ENCODE assay signal across 8 mouse cellular contexts in genomic region chr10:81036988-81037580, GRCm38 (mm10). TPM values are rescaled to one million over a fixed set of nuclear protein-coding genes. Genes with fewer than 3 reads are reported as not detected.
DNase-seq lines count a peak whose midpoint lies in the region; ATAC-seq and TF ChIP-seq lines count a peak whose summit lies in the region.

Gene Slc39a3, minus strand, starts transcription at chr10:81037426.

- peak within 1 kb of the TSS; percentile 80 for H3K4me2 ChIP-seq in heart, embryonic 12.5 days
- H3K4me2 ChIP-seq in kidney, postnatal 0 days (ENCODE audit: low read length), result peak within 1 kb of the TSS; percentile 71
- H3K4me2 ChIP-seq in liver, embryonic 11.5 days, result peak within 1 kb of the TSS; percentile 73
- H3K4me2 ChIP-seq in stomach, embryonic 14.5 days (replicated peaks; ENCODE audit: low read depth, low read length), result peak within 1 kb of the TSS; percentile 68

- peak within 1 kb of the TSS; percentile 76 for H3K4me3 ChIP-seq in heart, embryonic 12.5 days
- peak within 1 kb of the TSS; percentile 66 for H3K4me3 ChIP-seq in kidney, postnatal 0 days (replicated peaks; ENCODE audit: low read depth, low read length)
- peak within 1 kb of the TSS; percentile 79 for H3K4me3 ChIP-seq in liver, embryonic 11.5 days (ENCODE audit: low read depth, low read length)
- H3K4me3 ChIP-seq in stomach, embryonic 14.5 days (ENCODE audit: low read depth, low read length), result peak within 1 kb of the TSS; percentile 80

- H3K9me3 ChIP-seq in heart, embryonic 12.5 days (replicated peaks), result no peaks in the 10 kb centered on the region
- no peaks in the 10 kb centered on the region for H3K9me3 ChIP-seq in kidney, postnatal 0 days (replicated peaks; ENCODE audit: low read length)
- no peaks in the 10 kb centered on the region for H3K9me3 ChIP-seq in liver, embryonic 11.5 days (ENCODE audit: control insufficient read depth, low read length)
- no peaks in the 10 kb centered on the region for H3K9me3 ChIP-seq in stomach, embryonic 14.5 days (ENCODE audit: control insufficient read depth, low read depth, low read length)

- ATAC-seq in erythroid progenitor cell, adult 5-6 weeks (replicated peaks; ENCODE audit: low FRiP score, poor library complexity, severe bottlenecking), result peak; percentile 93
- ATAC-seq in heart, embryonic 12.5 days (ENCODE audit: insufficient number of reproducible peaks, low FRiP score), result peak; percentile 97
- ATAC-seq in kidney, postnatal 0 days (replicated peaks; ENCODE audit: low FRiP score, low read depth), result peak; percentile 99
- ATAC-seq in liver, embryonic 11.5 days (replicated peaks; ENCODE audit: low FRiP score), result peak; percentile 98
- peak; percentile 98 for ATAC-seq in stomach, embryonic 14.5 days (ENCODE audit: insufficient number of reproducible peaks, insufficient read depth, low FRiP score, low read depth)

- H3K27me3 ChIP-seq in heart, embryonic 12.5 days (replicated peaks), result no peaks in the 10 kb centered on the region
- no peaks in the 10 kb centered on the region for H3K27me3 ChIP-seq in kidney, postnatal 0 days (ENCODE audit: insufficient read depth, low read length)
- no peaks in the 10 kb centered on the region for H3K27me3 ChIP-seq in liver, embryonic 11.5 days (replicated peaks; ENCODE audit: control insufficient read depth, insufficient read depth, low read length)
- no peaks in the 10 kb centered on the region for H3K27me3 ChIP-seq in stomach, embryonic 14.5 days (ENCODE audit: control insufficient read depth, insufficient read depth, low read length)

- TF ChIP-seq CTCF in kidney, postnatal 0 days (IDR thresholded peaks at IDR 0.05; ENCODE audit: low read depth), result 0 out of 2 replicates have a peak, but pooled peaks have one; percentile 14

- H3K4me1 ChIP-seq in heart, embryonic 12.5 days (replicated peaks), result no peaks in the 10 kb centered on the region; the same call in 1 of the 2 replicates
- 0 out of 2 replicates have a peak, but pooled peaks cover 2% of the 10 kb centered on the region for H3K4me1 ChIP-seq in kidney, postnatal 0 days (replicated peaks; ENCODE audit: insufficient read depth, low read length)
- H3K4me1 ChIP-seq in liver, embryonic 11.5 days (replicated peaks; ENCODE audit: control insufficient read depth, insufficient read depth, low read length), result no peaks in the 10 kb centered on the region
- H3K4me1 ChIP-seq in stomach, embryonic 14.5 days (ENCODE audit: control insufficient read depth, insufficient read depth, low read length), result no peaks in the 10 kb centered on the region

- WGBS in heart, embryonic 12.5 days, result under 1% methylated on average over 35 of the region's 35 CpGs
- 1% methylated on average over 35 of the region's 35 CpGs for WGBS in kidney, postnatal 0 days
- WGBS in liver, embryonic 11.5 days, result under 1% methylated on average over 35 of the region's 35 CpGs
- WGBS in stomach, embryonic 14.5 days, result under 1% methylated on average over 35 of the region's 35 CpGs

- DNase-seq in CD4-positive helper T cell, adult 2 months (ENCODE audit: low read depth, low spot score), result peak; percentile 97
- DNase-seq in brain, embryonic 18.5 days (ENCODE audit: low read depth, low spot score), result peak; percentile 96
- peak; percentile 98 for DNase-seq in kidney, postnatal 0 days (ENCODE audit: low spot score)
- DNase-seq in liver, embryonic 11.5 days (ENCODE audit: low spot score), result peak; percentile 97
- peak; percentile 99 for DNase-seq in naive thymus-derived CD4-positive, alpha-beta T cell, adult 2 months (ENCODE audit: low read depth)

- peak within 1 kb of the TSS; percentile 83 for H3K9ac ChIP-seq in heart, embryonic 12.5 days
- H3K9ac ChIP-seq in kidney, postnatal 0 days (ENCODE audit: low read depth, low read length), result peak within 1 kb of the TSS; percentile 67; the same call in 1 of the 2 replicates
- H3K9ac ChIP-seq in liver, embryonic 11.5 days (ENCODE audit: low read depth, low read length), result peak within 1 kb of the TSS; percentile 76
- H3K9ac ChIP-seq in stomach, embryonic 14.5 days (replicated peaks; ENCODE audit: low read depth, low read length), result peak within 1 kb of the TSS; percentile 47

- H3K36me3 ChIP-seq in heart, embryonic 12.5 days, result peaks cover 14% of the 10 kb centered on the region
- peaks cover 8% of the 10 kb centered on the region; the same call in 1 of the 2 replicates for H3K36me3 ChIP-seq in kidney, postnatal 0 days (ENCODE audit: insufficient read depth, low read length)
- no peaks in the 10 kb centered on the region for H3K36me3 ChIP-seq in liver, embryonic 11.5 days (ENCODE audit: control insufficient read depth, insufficient read depth, low read length)
- no peaks in the 10 kb centered on the region; the same call in 1 of the 2 replicates for H3K36me3 ChIP-seq in stomach, embryonic 14.5 days (ENCODE audit: control insufficient read depth, insufficient read depth, low read length)

- H3K27ac ChIP-seq in heart, embryonic 12.5 days (ENCODE audit: poor library complexity, severe bottlenecking), result no peak within 1 kb of the TSS; the same call in 1 of the 2 replicates
- H3K27ac ChIP-seq in kidney, postnatal 0 days, result 0 out of 2 replicates have a peak within 1 kb of the TSS, but pooled peaks have one; percentile 54
- H3K27ac ChIP-seq in liver, embryonic 11.5 days (ENCODE audit: low read depth, low read length), result peak within 1 kb of the TSS; percentile 55
- no peak within 1 kb of the TSS for H3K27ac ChIP-seq in stomach, embryonic 14.5 days (ENCODE audit: low read length)

RNA-seq across cellular contexts. Expression of gene Slc39a3, which starts in this region (rescaled TPM):
- 4.3 and 7.1 TPM in 2 replicates for total RNA-seq in erythroid progenitor cell, adult 5-6 weeks (2015; ENCODE audit: low replicate concordance)
- 1.2 and 4.2 TPM in 2 replicates for total RNA-seq in erythroid progenitor cell, adult 5-6 weeks (2017; ENCODE audit: low replicate concordance)
- polyA plus RNA-seq in heart, embryonic 12.5 days (2016; fragmentation: Nextera tagmentation; extraction: Ambion mirVana), result 7.5 and 8.7 TPM in 2 replicates
- 13.4 and 13.9 TPM in 2 replicates for polyA plus RNA-seq in kidney, postnatal 0 days (2015; fragmentation: Nextera tagmentation; extraction: Ambion mirVana)
- 9.1 and 9.4 TPM in 2 replicates for polyA plus RNA-seq in liver, embryonic 11.5 days (2014; fragmentation: Nextera tagmentation; extraction: Ambion mirVana)
- 10.3 and 11.9 TPM in 2 replicates for polyA plus RNA-seq in stomach, embryonic 14.5 days (2014; fragmentation: Nextera tagmentation; extraction: Ambion mirVana)

Comparison
In these comparisons a context has a peak if more than half of its experiments do, and no peak if none do; other contexts are left out.
1. H3K27ac ChIP-seq: peak in kidney, postnatal 0 days (single experiment) and liver, embryonic 11.5 days (single experiment); none in heart, embryonic 12.5 days (single experiment) and stomach, embryonic 14.5 days (single experiment).
2. Peak in every context shown above with its lines, with median percentiles within 50 percentile points of each other: DNase-seq, ATAC-seq, H3K4me2 ChIP-seq, H3K4me3 ChIP-seq and H3K9ac ChIP-seq.